Comparison of ENCODE assay signal across 12 mouse cellular contexts in genomic region chr11:5149955-5150354, GRCm38 (mm10). TPM values are rescaled to one million over a fixed set of nuclear protein-coding genes. Genes with fewer than 3 reads are reported as not detected.
DNase-seq lines count a peak whose midpoint lies in the region; ATAC-seq lines count a peak whose summit lies in the region.
"Had no signal": no experiment of that assay in that cellular context is flagged by ENCODE, and none has a peak within 500 bp of the region (broad histone marks: within the 10 kb centered on the region; RNA-seq: fewer than 3 reads in every experiment).

No protein-coding gene starts in this region.

- 75% methylated on average over 9 of the region's 9 CpGs for WGBS in heart, embryonic 11.5 days (ENCODE audit: insufficient replicate concordance)
- WGBS in embryonic facial prominence, embryonic 10.5 days, result 75% methylated on average over 9 of the region's 9 CpGs
- WGBS in neural tube, embryonic 13.5 days, result 57% methylated on average over 9 of the region's 9 CpGs

- H3K9me3 ChIP-seq in heart, embryonic 11.5 days (replicated peaks; ENCODE audit: control insufficient read depth, low read length), result no peaks in the 10 kb centered on the region
- no peaks in the 10 kb centered on the region for H3K9me3 ChIP-seq in embryonic facial prominence, embryonic 10.5 days
- H3K9me3 ChIP-seq in neural tube, embryonic 13.5 days, result no peaks in the 10 kb centered on the region
- H3K9me3 ChIP-seq: liver, embryonic 15.5 days had no signal

- intact Hi-C loops in heart, postnatal 10 days (cut with DNase I), result no loop called here
- intact Hi-C loops in left cerebral cortex, postnatal 4 days (cut with DNase I), result no loop called here
- intact Hi-C loops in gastrocnemius, postnatal 36 days (cut with DNase I), result no loop called here

- H3K36me3 ChIP-seq in heart, embryonic 11.5 days (ENCODE audit: control insufficient read depth, insufficient read depth, low read length), result no peaks in the 10 kb centered on the region
- no peaks in the 10 kb centered on the region for H3K36me3 ChIP-seq in embryonic facial prominence, embryonic 10.5 days (replicated peaks)
- H3K36me3 ChIP-seq in neural tube, embryonic 13.5 days, result no peaks in the 10 kb centered on the region
- H3K36me3 ChIP-seq: liver, embryonic 15.5 days had no signal

- H3K27me3 ChIP-seq in heart, embryonic 11.5 days (ENCODE audit: control insufficient read depth, insufficient read depth, low read length), result peaks cover 17% of the 10 kb centered on the region
- peaks cover 61% of the 10 kb centered on the region for H3K27me3 ChIP-seq in embryonic facial prominence, embryonic 10.5 days (replicated peaks; ENCODE audit: low read depth, poor library complexity, severe bottlenecking)
- 0 out of 2 replicates have a peak, but pooled peaks cover 13% of the 10 kb centered on the region for H3K27me3 ChIP-seq in neural tube, embryonic 13.5 days

- 0 out of 2 replicates have a peak, but pooled peaks have one; percentile 14 for ATAC-seq in heart, embryonic 11.5 days (replicated peaks; ENCODE audit: insufficient number of reproducible peaks, low FRiP score, low TSS enrichment)
- ATAC-seq in neural tube, embryonic 13.5 days (ENCODE audit: low read depth), result peak; percentile 29; the same call in 1 of the 2 replicates

- no peak for DNase-seq in heart, postnatal 10 days
- peak; percentile 48 for DNase-seq in left cerebral cortex, postnatal 4 days
- DNase-seq in left cerebral cortex, adult 11 months (ENCODE audit: low spot score), result no peak
- DNase-seq in embryonic facial prominence, embryonic 10.5 days (ENCODE audit: low spot score), result no peak
- DNase-seq in adrenal gland, adult 8-10 months, result no peak
- no peak for DNase-seq in gastrocnemius, postnatal 36 days
- DNase-seq: cerebellum, postnatal 25 days; gastrocnemius, postnatal 10 days had no signal

- H3K4me1 ChIP-seq in heart, embryonic 11.5 days (ENCODE audit: control insufficient read depth, insufficient read depth, low read length), result peaks cover 20% of the 10 kb centered on the region
- H3K4me1 ChIP-seq in embryonic facial prominence, embryonic 10.5 days, result peaks cover 61% of the 10 kb centered on the region
- H3K4me1 ChIP-seq in neural tube, embryonic 13.5 days (replicated peaks), result peaks cover 50% of the 10 kb centered on the region

- no peak overlapping the region for H3K4me3 ChIP-seq in heart, embryonic 11.5 days (ENCODE audit: low read depth, low read length)
- H3K4me3 ChIP-seq in embryonic facial prominence, embryonic 10.5 days, result peak overlapping the region; percentile 6; the same call in 1 of the 2 replicates
- H3K4me3 ChIP-seq in neural tube, embryonic 13.5 days, result no peak overlapping the region
- H3K4me3 ChIP-seq: erythroblast, embryonic 14.5 days; liver, embryonic 15.5 days had no signal

- no peak overlapping the region for H3K9ac ChIP-seq in heart, embryonic 11.5 days (ENCODE audit: low read depth, low read length)
- H3K9ac ChIP-seq in neural tube, embryonic 13.5 days, result no peak overlapping the region
- H3K9ac ChIP-seq: liver, embryonic 15.5 days had no signal

- no peak overlapping the region for H3K27ac ChIP-seq in heart, embryonic 11.5 days (ENCODE audit: low read depth, low read length)
- H3K27ac ChIP-seq in embryonic facial prominence, embryonic 10.5 days (replicated peaks), result 0 out of 2 replicates have a peak overlapping the region, but pooled peaks have one; percentile 31
- no peak overlapping the region for H3K27ac ChIP-seq in neural tube, embryonic 13.5 days (replicated peaks)
- H3K27ac ChIP-seq: liver, embryonic 15.5 days had no signal

- H3K4me2 ChIP-seq in heart, embryonic 11.5 days, result no peak overlapping the region
- 0 out of 2 replicates have a peak overlapping the region, but pooled peaks have one; percentile 14 for H3K4me2 ChIP-seq in neural tube, embryonic 13.5 days

RNA-seq across cellular contexts. Expression of gene Emid1, which starts 2.1 kb away (rescaled TPM):
- polyA plus RNA-seq in heart, embryonic 11.5 days (2014; fragmentation: Nextera tagmentation; extraction: Ambion mirVana), result 6.8 and 8.6 TPM in 2 replicates
- 1 to 10 TPM; 4.7 to 5.1 TPM for total RNA-seq in heart, postnatal 10 days (2021)
- total RNA-seq in left cerebral cortex, postnatal 4 days (2021), result 10 to 100 TPM; 38.7 to 43.8 TPM
- 13.1 and 24.6 TPM in 2 replicates for polyA plus RNA-seq in embryonic facial prominence, embryonic 10.5 days (2016; fragmentation: Nextera tagmentation; extraction: Ambion mirVana)
- 16.5 and 18.9 TPM in 2 replicates for polyA plus RNA-seq in neural tube, embryonic 13.5 days (2015; fragmentation: Nextera tagmentation; extraction: Ambion mirVana)
- total RNA-seq in adrenal gland, adult 8-10 months (2022), result 1 to 10 TPM; 3.7 to 6.6 (median 3.9) TPM
- total RNA-seq in gastrocnemius, postnatal 36 days (2021), result 10 to 100 TPM; 11.7 to 17.6 TPM

RNA-seq across cellular contexts. Expression of gene Ewsr1, which starts 50.9 kb away (rescaled TPM):
- 255 and 322 TPM in 2 replicates for polyA plus RNA-seq in heart, embryonic 11.5 days (2014; fragmentation: Nextera tagmentation; extraction: Ambion mirVana)
- 100 to 1,000 TPM; 167 to 175 TPM for total RNA-seq in heart, postnatal 10 days (2021)
- total RNA-seq in left cerebral cortex, postnatal 4 days (2021), result 100 to 1,000 TPM; 380 to 389 TPM
- polyA plus RNA-seq in embryonic facial prominence, embryonic 10.5 days (2016; fragmentation: Nextera tagmentation; extraction: Ambion mirVana), result 961 and 969 TPM in 2 replicates
- polyA plus RNA-seq in neural tube, embryonic 13.5 days (2015; fragmentation: Nextera tagmentation; extraction: Ambion mirVana), result 624 and 700 TPM in 2 replicates
- total RNA-seq in adrenal gland, adult 8-10 months (2022), result 100 to 1,000 TPM; 207 to 451 (median 331) TPM
- 10 to 100 TPM; 70.7 to 92.0 TPM for total RNA-seq in gastrocnemius, postnatal 36 days (2021)

RNA-seq across cellular contexts. Expression of gene Rhbdd3, which starts 51.2 kb away (rescaled TPM):
- 23.5 and 25.7 TPM in 2 replicates for polyA plus RNA-seq in heart, embryonic 11.5 days (2014; fragmentation: Nextera tagmentation; extraction: Ambion mirVana)
- total RNA-seq in heart, postnatal 10 days (2021), result 10 to 100 TPM; 19.7 to 19.9 TPM
- 10 to 100 TPM; 26.1 to 28.1 TPM for total RNA-seq in left cerebral cortex, postnatal 4 days (2021)
- polyA plus RNA-seq in embryonic facial prominence, embryonic 10.5 days (2016; fragmentation: Nextera tagmentation; extraction: Ambion mirVana), result 30.8 and 31.9 TPM in 2 replicates
- polyA plus RNA-seq in neural tube, embryonic 13.5 days (2015; fragmentation: Nextera tagmentation; extraction: Ambion mirVana), result 26.2 and 32.7 TPM in 2 replicates
- 10 to 100 TPM; 19.8 to 31.3 (median 24.4) TPM for total RNA-seq in adrenal gland, adult 8-10 months (2022)
- total RNA-seq in gastrocnemius, postnatal 36 days (2021), result 10 to 100 TPM; 24.4 to 26.0 TPM
